Mouse (Mus musculus): ENCODE measurements around the gene Afg1l. TPM values are rescaled to one million over a fixed set of nuclear protein-coding genes. Genes with fewer than 3 reads are reported as not detected.

Gene Afg1l
- 7.0 TPM for polyA plus RNA-seq (2017; shearing (Covaris generic))

DNA sequence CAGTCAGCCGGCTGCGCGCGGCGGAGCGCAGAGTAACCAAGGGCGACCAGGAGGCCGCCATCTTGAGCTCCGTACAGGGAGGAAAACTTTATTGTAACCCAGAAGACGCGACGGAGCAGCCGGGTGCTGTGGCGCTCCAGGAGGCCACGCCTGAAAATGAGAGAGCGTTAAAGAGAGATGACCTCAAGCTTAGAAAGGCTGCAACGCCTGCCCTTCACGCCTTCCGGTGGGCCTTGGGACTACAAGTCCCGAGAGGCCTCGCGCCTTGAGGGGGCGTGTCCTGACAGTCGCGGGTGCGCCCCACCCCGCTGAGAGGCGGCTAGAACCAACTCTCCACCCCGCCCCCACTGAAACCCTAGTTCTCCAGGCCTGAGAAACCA is at the start of gene Afg1l:
Gene Afg1l, minus strand, starts transcription at position 225 of the 380 bp plus-strand sequence.

DNA sequence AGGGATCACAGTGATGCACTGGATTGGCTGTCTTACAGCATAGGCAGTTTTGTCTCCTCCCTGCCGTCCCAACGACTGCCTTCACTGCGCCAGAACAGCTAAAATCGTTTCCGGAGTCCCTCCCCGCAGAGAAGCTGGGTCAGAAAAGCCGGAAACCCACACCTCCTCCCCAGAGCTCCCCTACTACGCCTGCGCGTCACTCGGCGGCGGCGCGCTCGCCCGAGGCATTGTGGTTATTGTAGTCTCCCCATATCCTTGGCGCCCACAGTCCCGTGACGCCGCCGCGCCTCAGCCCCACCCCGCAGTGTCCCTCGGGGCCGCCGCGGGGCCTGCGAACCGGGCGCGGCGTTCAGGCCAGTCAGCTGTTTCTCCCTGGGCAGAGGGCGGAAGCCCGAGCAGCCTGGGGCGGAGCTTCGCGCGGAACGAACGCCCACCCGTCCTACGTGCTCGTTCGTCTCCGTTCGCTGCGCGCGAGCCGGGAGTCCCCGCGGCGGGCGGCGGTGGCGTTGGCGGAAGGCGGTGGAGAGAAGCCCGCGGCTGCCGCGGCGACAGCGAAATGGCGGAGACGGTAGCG is 23.5 kb upstream of the Afg1l start, which contains the start of gene Snx3:
Gene Snx3, plus strand, starts transcription at position 256 of the 574 bp plus-strand sequence.

DNA sequence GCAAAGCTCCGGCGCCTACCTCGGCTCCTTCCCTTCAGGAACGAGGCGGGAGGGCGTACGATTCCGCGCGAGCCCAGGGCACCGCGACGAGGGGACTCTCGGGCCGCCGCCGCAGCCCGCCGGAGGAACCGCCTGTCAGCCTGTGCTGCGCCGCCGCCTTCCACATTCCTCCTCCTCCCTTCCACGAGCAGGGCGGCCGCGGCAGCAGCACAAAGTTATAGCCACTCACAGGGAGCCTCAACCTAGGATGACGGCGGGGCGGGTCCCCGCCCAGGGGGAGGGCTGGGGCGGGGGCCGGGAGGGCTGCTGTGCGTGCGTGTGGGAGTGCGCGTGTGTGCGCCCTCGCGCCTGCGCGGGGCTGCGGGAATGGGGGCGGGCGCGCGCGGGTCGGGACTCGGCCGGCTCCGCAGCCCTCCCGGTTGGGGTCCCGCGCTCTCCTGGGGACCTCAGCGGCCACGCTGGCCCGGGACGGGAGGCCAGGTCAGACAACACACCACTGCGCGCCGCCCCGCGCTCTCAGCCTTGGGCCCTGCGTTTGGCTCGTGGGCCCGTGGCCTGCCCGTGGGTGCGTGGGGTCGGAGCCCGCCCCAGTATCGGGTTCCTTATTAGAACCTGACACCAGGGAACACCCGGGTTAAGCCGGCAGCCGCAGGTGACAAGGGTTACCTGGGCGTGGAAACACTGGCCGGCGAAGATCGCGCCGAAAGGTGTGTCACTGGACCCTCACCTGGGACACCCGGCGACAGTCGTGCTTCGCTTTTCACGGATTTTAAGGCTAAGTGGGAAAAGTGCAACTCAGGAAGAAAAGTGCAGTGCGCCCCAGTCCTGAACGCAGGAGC is 201.6 kb downstream of the Afg1l start, which contains the start of gene Foxo3:
Gene Foxo3, minus strand, starts transcription at position 249 of the 839 bp plus-strand sequence.

Other genes starting within 250 kb of the Afg1l start
- gene Foxo3, start 201.8 kb downstream of the Afg1l start, polyA plus RNA-seq (2017; shearing (Covaris generic)): 13.7 TPM
- gene Snx3, start 23.5 kb upstream of the Afg1l start, polyA plus RNA-seq (2017; shearing (Covaris generic)): 267 TPM
- gene Nr2e1, start 105.1 kb upstream of the Afg1l start, polyA plus RNA-seq (2017; shearing (Covaris generic)): not detected
- gene Ostm1, start 105.3 kb upstream of the Afg1l start, polyA plus RNA-seq (2017; shearing (Covaris generic)): 48.2 TPM

Data from naive thymus-derived CD4-positive, alpha-beta T cell, adult 5 months (primary cell).